Mouse (Mus musculus) layer of hippocampus, postnatal 36 days (tissue): ENCODE measurements around the gene Il4. TPM values are rescaled to one million over a fixed set of nuclear protein-coding genes. Genes with fewer than 3 reads are reported as not detected.

Experiments
- DNase-seq, 2 experiments: peaks; one replicate each; pipeline ENCODE4 v3.0.0; 2022
- total RNA-seq, 2 experiments: library from RNA; stranded (reverse); gene quantifications; 2 replicates each; pipeline ENCODE4 v1.2.3; 2021

The Il4 gene
- total RNA-seq, 2 experiments from 2014 or later: not detected

DNA sequence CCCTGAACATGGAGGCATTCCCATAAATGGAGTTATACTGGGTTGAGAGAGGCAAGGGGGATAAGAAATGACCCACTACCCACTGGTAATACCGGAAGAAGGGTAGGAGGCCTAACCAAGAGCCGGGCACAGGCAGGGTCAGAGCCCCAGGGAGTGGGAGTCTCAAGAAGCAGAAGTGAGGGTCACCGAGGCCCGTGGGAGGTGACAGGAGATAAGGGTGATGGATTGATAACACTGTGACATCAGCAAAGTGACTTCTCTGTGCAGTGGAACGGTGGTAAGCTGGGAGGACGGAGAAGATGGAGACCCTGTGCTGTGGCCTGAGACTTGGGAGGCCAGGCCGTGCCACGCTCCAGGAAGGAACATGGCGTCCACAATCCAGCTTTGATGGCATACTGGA lies 5.1 kb upstream of the Il4 start:
- no peak for DNase-seq

DNA sequence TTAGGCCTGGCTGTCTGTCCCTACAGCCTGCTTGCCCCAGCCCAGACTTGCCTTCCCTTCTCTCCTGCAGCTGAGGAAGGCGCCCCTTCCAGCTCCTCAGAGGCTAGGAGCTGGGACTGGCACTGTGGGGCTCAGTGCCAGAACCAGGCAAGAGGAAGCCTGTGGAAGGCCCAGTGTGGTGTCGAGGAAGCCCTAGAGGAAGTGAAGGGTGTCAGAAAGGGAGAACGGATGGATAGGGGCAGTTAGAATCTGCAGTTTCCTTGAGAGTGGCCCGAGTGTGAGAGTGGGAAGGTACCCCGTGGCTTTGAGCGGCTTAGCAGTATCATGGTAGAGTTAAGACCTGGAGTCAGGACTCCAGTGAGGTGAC lies 4.0 kb upstream of the Il4 start:
- no peak for DNase-seq

DNA sequence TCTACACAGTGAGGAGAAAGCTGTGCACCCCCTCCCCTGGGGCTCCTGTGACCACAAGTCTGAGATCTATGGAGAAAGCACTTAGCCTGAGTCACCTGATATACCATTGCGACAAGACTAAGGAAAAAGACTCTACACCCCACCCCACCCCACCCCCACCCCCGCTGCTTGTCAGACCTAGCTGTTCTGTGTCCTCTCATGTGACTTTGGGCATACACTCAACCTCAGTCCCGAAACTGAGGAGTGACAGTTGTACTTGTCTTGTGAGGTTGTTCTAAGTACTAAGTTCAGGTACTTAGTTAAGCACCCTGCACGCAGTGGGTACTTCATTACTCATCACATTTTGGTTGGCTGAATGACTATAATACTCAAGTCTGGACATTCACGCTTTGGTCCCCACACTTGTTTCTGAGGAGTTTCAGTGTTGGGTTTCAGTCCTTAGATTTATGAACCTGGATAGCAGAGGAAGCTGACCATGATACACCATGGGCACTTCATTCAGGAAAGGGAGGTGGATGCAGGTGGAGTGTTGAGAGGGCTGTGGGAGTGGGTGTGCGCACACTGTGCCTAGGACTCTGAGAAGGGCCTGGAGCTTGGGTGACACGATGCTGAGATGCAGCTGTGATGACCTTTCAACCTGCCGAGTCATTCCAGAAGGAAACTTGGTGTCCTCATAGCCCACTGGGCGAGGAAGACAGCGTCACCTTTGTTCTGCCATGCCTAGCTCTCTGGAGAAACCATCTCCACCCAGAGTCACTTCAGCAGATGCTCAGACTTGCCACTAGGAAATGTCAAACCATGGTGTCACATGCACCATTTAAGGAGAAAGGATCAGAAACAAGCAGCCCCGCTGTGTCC lies 3.3 kb upstream of the Il4 start:
- DNase-seq: no peak

DNA sequence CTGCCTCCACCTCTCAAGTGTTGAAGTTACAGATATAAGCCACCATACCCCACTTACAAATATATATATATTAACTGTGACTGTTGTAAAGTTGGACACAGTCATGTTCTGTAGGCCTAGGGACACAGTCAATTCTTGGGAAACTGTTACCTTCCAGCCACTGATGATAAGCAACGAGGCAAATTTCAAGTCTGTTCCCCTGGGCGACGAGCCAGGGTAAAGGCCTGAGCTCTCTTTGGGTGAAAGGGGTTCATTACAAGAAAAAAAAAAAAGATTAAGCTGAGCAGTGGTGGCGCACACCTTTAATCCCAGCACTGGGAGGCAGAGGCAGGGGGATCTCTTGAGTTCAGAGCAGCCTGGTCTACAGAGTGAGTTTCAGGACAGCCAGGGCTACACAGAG lies 1.6 kb upstream of the Il4 start:
- DNase-seq: no peak

DNA sequence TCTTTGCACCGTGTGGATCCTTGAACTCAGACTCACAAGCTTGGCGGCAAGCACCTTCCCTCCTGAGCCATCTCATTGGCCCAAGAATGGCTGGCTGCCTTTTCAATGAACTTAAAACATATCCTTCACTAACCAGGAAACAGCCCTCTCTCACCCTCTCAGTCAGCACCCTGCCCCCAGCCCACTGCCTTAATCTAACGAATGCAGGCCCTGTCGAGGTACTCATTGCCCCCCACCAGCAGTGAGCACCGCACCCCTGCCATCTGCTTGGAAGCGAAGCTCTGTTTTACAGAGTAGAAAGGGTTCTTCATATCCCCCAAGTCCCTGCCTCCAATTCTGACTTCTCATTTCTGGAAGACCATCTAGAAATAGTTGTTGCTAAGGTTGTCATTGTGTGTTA lies 959 bp upstream of the Il4 start:
- DNase-seq: no peak

DNA sequence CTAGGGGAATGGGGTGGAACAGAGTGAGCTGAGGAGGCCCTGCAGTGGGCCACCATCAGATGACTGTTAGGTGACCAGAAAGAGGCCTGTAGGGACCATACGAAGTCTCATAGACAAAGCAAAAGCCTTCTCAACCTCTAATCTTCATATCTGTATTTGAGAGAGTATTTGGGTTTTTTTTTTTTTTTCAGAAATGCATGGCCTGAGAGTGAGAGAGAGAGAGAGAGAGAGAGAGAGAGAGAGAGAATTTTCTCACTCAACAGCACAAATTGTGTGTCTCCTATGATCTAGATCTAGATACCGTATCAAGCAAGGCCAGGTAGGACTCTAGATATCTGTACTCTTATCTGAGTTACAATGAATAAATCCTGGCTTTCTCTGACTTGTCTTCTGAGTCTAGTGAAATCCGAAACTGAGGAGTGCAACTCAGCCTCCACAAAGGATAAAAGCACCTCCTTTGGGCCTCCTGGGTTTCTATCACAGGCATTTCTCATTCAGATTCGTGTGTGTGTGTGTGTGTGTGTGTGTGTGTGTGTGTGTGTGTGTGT lies 833 bp downstream of the Il4 start:
- no peak for DNase-seq

DNA sequence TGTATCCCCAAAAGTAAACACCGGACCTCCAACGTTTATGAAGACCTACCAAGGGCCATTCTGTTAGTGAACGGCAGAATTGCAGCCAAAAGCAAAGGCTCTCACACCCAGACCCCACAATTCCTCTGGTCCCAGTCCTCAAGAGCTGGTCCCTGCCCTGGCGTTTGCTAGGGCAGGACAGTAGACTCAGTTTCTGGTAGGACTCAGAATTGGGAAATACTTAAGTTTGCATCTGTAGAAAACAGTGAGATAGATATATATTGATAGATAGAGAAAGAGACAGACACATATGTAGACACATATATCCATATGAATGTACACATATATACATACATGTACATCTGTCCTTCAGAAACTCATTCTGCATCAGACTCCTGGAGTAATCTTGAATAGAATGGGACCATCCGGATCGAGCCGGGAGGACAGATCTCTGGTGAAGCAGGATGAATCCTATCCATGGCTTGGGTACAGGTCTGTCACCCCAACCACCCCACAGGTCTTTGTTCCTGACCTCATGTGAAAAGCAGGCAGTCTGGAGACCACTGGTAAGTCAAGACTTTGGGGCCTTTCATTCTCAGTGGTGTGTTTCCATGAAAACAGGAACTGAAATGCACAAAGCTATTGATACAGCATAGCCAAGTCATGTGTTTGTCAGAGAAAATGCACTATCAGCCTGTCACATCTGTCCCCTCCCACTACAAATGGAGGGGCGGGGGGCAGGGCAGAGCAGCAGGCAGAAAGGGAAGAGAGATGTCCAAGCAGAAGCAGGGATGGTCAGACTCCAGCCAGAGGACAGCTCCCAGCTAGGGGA lies 1.5 kb downstream of the Il4 start:
- no peak for DNase-seq

DNA sequence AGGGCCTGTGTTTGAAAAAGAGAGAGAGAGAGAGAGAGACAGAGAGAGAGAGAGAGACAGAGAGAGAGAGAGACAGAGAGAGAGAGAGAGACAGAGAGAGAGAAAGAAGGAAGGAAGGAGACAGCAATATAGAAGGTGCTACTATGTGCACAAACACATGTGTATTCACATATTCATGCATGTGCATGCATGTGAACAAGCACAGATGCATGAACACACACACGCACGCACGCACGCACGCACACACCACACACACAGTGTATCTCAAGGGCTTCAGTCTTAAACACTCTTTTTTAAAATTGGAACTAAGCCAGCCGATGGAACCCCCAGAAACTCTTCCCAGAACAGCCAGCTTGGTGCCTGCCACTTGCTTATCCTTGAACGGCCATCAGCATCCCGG lies 2.9 kb downstream of the Il4 start:
- no peak for DNase-seq

DNA sequence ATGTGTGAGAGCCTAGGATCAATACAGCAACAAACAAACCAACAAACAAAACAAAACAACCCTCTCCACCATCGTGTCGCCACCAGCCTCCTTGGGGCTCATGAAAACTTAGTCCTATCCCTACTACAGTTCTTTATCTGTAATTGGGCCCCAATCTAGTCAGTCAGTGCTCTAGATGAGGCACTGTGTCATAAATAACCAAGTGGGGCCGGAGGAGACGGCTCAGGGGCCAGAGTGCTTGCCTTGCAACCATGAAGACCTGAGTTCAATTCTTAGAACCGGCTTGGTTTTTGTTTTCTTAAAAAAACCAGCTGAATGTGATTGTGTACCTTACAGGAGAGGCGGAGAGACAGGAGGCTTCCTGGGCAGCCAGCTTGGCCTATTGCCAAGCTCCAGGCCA lies 3.3 kb downstream of the Il4 start:
- DNase-seq: no peak

DNA sequence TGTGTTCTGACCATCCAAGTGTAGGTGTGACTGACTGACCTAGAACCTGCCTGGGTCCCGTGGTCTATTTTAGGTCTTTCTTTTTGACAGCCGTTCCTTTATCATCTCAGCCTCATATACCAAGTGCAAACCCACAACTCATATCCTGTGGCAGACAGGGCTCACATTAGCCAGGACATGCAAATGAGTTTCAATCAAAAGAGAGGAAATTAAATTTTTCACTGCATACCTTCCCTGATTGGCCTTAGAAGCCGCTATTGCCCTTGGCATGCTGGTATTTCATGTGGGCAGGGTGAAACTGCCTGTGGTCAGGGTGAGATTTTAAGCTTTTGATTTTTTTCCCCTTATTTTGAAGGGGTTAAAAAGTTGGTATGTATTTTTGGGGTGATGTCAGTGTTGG lies 8.8 kb downstream of the Il4 start:
- no peak for DNase-seq

DNA sequence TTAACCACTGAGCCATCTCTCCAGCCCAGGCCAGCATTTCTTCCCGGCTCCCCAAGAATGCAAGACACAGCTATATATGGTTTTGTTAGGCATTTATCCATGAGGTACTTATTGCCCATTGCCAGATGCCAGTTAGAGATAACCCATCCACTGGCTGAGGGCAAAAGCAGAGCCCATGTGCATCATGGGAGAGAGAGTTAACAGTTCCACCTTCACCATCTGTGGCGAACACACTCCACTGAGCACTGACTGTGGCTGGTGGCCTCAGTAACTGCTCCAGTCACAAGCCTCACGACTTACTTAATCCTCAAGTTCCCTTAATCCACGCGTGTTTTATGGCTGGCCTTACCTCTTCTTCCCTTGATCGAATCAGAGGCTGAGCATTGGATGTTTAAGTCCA lies 9.2 kb downstream of the Il4 start:
- DNase-seq: no peak

DNA sequence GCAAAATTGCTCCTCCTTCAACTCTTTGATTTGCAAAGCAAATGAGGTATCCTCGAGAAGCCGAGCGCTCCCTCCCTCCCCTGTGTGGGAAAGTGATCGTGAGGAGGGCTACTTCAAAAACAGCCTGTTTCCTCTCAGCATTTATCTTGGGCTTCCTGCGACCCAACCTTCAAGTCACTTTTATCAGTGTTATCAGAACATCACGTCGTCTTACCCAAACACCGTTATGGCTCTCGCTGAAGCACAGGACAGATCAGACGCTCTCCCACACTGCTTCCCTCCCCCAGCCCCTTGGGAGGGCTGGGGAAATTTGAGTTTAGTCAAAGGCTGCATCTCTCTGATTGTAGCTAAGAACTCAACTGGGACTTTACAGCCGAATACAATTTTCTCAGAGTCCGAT lies 12.9 kb downstream of the Il4 start:
- no peak for DNase-seq

DNA sequence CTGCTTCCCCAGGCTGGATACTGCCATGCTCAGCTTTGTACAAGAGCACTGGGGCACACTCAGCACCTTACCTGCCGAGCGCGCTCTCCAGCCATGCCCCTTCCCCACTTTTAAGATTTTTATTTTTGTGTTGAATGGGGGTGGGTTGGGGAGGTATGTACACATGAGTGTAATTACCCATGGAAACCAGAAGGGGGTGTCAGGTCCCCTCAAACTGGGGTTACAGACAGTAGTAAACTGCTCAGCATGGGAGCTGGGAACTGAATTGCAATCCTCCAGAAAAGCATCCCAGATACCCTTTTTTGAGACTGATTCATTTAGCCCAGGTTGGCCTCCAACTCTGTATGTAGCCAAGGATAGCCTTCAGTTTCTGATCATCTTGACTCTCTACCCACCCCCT lies 13.5 kb downstream of the Il4 start:
- DNase-seq: no peak

DNA sequence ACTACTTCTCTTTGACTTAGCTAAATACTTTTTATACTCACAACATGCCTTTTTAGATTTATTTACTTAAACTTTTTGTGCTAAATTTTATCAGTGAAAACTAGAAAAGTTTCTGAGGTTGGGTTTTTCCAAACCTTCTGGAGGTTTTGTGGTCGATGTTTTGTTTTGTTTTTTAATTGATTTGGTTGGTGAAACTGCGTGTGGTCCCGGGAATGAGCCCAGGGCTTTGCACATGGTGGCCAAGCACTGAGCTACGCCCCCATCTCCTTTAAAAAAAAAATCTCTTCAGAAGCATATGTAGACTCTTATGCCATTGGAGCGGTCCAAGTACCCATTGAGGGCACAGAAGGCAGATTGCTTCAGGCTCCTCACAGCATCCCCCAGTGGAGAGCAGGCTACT lies 27.4 kb downstream of the Il4 start:
- DNase-seq: no peak

DNA sequence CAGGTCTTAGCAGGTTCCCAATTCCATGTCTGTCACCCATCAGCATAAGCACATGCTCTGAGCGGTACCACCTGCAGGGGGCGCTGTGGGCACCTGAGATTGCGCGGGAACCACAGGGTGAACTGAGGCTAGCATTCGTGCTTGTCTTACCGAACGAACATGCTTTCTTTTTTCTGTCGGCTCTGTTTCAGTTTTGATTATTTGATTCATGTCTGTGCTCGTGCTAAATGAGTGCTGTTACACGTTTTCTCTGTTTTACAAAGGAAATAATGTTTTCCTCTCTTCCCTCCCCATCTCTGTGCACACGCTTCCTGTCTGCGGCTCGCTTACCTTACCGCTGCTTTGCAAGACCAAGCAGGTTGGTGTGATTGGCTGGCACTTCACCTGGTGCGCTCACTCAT lies 28.1 kb downstream of the Il4 start:
- peak in 1 of 2 experiments; percentile 28 for DNase-seq

DNA sequence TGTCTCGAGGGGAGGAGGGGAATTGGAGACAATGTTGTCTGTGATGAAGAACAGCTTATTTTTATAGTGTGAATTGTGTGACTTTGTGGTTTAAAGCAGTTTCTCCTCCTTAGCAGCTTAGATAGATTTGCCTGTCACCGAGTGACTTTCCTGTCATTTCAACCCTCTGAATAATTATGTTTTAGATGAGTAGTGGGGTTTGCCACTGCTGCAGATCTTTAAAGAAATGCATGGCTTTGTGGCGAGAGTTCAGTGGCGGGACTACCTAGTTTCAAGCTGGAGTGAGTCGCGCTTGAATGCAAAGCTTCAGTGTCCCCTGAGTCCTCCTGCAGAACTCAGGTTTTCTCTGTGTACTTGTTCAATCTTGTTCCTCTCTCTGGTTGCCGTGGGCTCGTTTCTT lies 30.2 kb downstream of the Il4 start:
- no peak for DNase-seq

DNA sequence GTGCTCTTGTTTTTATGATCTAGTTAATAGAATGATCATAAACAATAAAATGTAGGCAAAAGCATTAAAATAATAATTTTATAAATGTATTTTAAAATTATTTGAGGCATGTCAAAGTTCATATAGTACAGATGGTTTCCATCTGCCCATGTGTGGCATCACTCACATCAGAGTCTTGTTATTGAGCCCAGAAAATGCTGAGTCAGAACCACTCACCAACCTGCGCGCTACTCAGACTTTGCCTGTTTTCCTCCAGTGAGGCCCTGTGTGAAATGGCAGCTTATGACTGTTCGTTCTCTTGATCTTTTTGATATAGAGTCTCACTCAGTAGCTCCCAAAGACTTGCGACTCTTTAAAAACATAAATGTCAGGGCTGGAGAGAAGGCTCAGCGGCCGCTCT lies 33.0 kb downstream of the Il4 start:
- no peak for DNase-seq

DNA sequence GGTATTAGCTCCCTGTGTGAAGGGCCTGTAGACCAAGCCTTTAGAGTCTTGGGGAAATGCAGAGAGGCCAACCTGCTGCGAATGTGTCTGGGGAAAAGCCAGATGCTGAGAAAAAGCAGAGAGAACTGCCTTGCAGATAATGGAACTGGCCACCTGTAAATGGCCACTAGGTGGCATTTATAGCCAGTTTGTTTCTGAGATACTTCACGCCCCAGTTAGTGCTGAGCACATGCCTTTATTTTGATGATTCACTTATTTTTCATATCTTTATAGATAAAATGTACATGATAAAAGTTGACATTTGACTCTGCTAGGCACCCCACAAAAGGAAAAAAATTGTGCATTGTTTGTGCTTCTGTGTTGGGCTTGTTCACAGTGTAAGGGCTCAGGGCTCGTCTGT lies 33.6 kb downstream of the Il4 start:
- no peak for DNase-seq

DNA sequence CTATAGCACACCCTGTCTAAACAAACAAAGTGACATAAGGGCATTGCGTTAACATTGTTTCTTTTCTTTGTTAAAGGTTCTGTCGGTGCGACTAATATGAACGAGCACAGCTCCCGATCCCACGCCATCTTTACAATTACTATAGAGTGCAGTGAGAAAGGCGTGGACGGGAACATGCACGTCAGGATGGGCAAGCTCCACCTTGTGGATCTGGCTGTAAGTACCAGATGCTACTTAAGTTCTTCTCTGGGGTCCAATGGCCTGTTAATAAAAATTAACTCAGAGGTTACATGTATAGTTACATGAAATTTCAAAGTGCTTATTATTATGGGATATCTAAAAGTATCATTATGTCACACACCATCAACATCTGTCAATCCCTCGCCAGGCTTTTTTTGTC lies 35.3 kb downstream of the Il4 start:
- no peak for DNase-seq

DNA sequence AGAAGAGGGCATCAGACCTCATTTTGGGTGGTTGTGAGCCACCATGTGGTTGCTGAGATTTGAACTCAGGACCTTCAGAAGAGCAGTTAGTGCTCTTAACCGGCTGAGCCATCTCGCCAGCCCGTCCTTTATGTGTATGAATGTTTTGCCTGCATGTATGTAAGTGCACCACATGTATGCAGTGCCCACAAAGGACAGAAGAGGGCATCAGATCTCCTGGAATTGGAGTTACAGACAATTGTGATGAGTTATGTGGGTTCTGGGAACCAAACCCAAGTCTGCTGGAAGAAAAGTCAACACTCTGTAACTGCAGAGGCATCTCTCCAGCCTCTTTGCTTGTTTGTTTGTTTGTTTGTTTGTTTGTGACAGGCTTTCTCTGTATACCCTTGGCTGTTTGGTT lies 37.9 kb downstream of the Il4 start:
- DNase-seq: no peak

DNA sequence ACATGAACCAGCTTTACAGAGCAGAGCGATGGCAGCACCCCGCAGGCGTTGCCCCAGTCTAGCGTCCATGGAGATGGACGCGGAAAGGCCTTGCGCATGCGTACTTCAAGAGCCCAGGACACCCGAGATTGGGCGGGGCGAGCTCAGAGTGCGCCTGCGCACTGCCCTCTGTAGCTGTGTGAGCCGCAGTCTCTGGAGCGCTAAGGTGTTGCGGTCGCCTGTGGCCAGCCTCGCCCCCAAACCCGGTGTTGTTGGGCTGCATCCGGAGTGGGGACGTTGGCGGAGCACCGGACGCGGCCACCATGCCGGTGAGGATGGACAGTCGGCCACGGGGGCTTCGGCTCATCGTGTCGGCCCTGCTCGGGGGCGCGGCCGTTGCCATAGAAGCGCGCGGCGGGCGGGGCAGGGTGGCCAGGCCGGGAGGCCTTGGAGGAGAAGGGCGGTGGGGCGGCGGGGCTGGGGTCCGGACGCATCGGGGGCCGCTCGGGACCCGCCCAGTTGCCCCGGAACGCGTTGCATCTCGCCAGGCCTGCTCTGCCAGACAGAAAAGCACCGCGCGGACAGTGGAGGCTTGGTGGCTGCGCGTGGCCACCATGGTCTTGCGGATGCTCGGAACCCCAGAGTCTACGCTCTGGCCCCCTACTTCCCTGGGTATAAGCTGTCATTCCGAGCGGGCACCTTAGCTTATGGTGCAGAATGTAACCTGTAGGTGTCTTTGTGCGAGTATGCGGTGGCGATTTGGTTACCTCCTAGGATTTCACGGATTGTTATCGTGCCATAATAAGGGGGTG lies 51.0 kb downstream of the Il4 start, which contains the start of gene Kif3a:
Kif3a (plus strand) TSS at position 156 of the 791 bp plus-strand sequence.
- peak; percentile 94 for DNase-seq

DNA sequence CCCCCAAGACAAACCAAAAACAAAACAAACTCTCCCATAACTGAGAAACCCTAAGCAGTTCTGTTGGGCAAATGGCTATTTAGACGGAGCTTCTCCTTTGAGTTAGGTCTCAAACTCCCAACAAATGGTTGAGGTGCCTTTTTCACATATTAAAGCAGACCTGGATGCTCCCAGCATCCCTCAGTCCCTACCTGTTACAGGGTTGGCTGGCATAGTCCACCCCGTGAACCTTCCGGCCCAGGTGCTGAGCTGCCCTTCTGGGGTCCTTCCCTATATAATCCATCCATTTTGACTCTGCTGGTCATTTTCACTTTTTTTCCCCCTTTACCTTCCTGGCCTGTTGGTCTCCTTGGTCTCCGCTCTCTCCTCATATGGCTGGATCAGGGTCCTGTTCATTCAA lies 51.8 kb downstream of the Il4 start:
- DNase-seq: no peak

DNA sequence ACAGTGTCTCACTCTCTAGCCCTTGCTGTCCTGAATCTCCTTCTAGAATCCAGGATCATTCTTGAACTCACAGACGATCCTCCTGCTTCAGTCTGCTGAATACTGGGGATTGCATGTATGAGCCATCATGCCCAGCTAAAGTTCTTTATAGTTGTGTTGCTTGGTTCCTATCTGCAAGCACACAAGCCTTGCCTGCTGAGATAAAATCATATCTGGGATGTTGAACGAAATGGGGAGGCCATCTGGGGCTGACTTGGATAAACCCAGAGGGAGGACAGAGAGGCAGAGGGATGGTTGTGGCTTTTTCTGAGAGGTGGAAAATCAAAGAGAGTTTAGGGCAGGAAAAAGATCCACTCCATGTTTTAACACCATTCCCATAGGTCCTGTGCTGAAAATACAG lies 56.5 kb downstream of the Il4 start:
- DNase-seq: no peak
